Mouse (Mus musculus) brain, adult 10 weeks (tissue): ENCODE results near the gene Gm11562. TPM values are rescaled to one million over a fixed set of nuclear protein-coding genes. Genes with fewer than 3 reads are reported as not detected.

Source experiments
- polyA plus RNA-seq: library from polyadenylated mRNA; stranded (reverse); fragments of 350-450 nt; fragmentation: Illumina TruSeq; extraction: RNeasy Lipid Tissue Mini Kit (QIAGEN cat#74804); gene quantifications from one replicate; pipeline ENCODE4 v1.2.3, GENCODE M21; 2015; ENCODE audit warnings: low read depth, low replicate concordance

Gm11562 gene
- not detected for polyA plus RNA-seq

GRCm38 (mm10) chr11:99620335-99620734, at the start of gene Gm11562:
TSS of gene Gm11562 (minus strand) at chr11:99620435.

GRCm38 (mm10) chr11:99665860-99666259, 45.6 kb upstream of the Gm11562 start, which contains the start of gene Krtap4-6:
TSS of gene Krtap4-6 (minus strand) at chr11:99665960.

GRCm38 (mm10) chr11:99658467-99659010, 38.3 kb upstream of the Gm11562 start, which contains the start of gene Gm11563:
TSS of gene Gm11563 (minus strand) at chr11:99658960.

DNA sequence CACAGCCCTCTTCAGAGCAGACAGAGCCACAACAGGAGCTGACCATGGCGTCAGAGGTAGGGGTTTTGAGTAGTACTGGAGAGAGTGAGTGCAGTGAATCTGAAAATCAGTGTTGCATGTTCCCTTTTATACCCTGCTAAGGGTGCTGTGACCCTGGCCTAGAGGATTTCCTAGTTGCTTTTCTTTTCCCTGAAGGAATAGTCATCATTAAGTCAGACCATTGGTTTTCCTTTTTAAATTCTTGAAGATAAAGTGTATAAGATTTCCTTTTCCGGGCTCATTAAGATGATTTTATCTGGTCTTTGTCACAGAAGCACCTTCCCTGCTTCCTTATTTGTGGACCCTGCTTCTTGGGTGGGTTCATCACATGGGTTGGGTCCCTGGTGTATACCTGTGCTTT, 29.9 kb upstream of the Gm11562 start, which contains the start of gene Gm11555:
Gene Gm11555 (minus strand): TSS at position 101 of the 400 bp plus-strand sequence.

GRCm38 (mm10) chr11:99643635-99644139, 23.5 kb upstream of the Gm11562 start, which contains the start of gene Krtap4-7:
TSS of gene Krtap4-7 (minus strand) at chr11:99644089.

DNA sequence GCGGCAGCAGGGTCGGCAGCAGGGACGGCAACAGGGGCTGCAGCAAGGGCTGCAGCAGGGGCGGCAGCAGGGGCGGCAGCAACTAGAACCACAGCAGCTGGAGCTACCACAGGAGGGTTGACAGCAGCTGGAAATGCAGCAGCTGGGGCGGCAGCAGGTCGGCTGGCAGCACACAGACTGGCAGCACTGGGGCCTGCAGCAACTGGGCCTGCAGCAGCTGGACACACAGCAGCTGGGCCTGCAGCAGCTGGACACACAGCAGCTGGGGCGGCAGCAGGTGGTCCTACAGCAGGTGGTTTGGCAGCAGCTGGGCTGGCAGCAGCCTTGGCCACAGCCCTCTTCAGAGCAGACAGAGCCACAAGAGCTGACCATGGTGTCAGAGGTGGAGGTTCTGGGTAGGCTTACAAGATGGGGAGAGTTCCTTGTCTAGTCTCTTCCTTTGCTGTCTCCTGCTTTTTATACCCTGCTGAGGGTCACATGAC, 14.5 kb upstream of the Gm11562 start, which contains the start of gene Krtap4-2:
Gene Krtap4-2 (minus strand): TSS at position 432 of the 482 bp plus-strand sequence.

GRCm38 (mm10) chr11:99628138-99628537, 7.9 kb upstream of the Gm11562 start, which contains the start of gene Krtap4-1:
TSS of gene Krtap4-1 (minus strand) at chr11:99628238.

GRCm38 (mm10) chr11:99614796-99615363, 5.4 kb downstream of the Gm11562 start, which contains the start of gene Krtap2-4:
TSS of gene Krtap2-4 (minus strand) at chr11:99614846.

GRCm38 (mm10) chr11:99610089-99610488, 10.1 kb downstream of the Gm11562 start, which contains the start of gene Gm11937:
TSS of gene Gm11937 (minus strand) at chr11:99610189.

DNA sequence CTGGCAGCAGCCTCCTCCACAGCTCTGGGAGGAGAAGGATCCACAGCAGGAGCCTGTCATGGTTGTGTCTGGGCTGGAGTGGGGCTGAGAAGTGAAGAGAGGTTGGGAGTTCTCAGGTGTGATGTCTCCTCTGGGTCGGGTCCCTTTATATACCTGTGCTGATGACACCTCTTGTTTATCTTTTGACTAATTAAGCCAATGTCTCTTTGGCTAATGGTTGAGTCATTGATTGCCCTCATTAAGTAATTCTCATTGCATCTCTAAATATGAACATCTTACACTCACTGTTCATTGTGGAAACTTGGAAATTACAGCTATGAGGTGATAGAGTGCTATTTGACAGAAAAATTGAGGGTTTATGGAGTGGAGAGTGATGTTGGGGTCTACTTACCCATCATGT, 17.0 kb downstream of the Gm11562 start, which contains the start of gene Gm11938:
Gene Gm11938 (minus strand): TSS at position 101 of the 400 bp plus-strand sequence.

GRCm38 (mm10) chr11:99597742-99598141, 22.5 kb downstream of the Gm11562 start, which contains the start of gene Krtap9-3:
TSS of gene Krtap9-3 (minus strand) at chr11:99598105.

DNA sequence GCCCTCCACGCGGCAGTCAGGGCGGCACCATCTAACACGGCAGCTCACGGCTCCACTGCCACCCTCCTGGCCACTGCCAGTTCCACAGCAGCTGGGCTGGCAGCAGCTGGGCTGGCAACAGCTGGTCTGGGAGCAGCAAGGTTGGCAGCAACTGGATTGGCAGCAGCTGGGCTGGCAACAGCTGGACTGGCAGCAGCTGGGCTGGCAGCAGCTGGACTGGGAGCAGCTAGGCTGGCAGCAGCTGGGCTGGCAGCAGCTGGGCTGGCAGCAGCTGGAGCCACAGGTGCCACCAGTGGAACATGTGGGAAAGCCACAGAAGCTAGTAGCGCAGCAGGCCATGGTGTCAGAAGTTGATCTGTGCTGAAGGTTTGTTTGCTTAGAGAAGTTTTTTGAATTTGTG, 29.3 kb downstream of the Gm11562 start, which contains the start of gene Krtap1-3:
Gene Krtap1-3 (minus strand): TSS at position 359 of the 400 bp plus-strand sequence.

DNA sequence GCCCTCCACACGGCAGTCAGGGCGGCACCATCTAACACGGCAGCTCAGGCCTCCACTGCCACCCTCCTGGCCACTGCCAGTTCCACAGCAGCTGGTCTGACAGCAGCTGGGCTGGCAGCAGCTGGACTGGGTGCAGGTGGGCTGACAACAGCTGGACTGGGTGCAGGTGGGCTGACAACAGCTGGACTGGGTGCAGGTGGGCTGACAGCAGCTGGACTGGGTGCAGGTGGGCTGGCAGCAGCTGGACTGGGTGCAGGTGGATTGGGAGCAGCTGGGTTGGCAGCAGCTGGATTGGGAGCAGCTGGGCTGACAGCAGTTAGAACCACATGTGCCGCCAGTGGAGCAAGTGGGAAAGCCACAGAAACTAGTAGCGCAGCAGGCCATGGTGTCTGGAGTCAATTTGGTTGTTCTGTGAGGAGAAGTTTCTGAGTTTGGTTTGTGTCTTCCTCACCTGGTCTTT, 37.0 kb downstream of the Gm11562 start, which contains the start of gene Krtap1-4:
Gene Krtap1-4 (minus strand): TSS at position 410 of the 460 bp plus-strand sequence.

DNA sequence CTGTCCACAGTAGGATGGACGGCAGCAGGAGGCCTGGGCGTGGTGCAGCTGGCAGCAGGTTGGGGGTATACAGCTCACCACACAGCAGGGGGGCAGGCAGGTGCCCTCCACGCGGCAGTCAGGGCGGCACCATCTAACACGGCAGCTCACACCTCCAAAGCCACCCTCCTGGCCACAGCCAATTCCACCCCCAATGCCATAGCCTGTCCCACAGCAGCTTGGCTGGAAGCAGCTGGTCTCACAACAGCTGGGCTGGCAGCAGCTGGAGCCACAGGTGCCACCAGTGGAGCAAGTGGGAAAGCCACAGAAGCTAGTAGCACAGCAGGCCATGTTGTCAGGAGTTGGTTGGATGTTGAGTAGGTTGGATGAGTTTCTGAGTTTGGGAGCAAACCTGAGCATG, 39.6 kb downstream of the Gm11562 start, which contains the start of gene Krtap1-5:
Gene Krtap1-5 (minus strand): TSS at position 381 of the 400 bp plus-strand sequence.

Other genes with a start within 250 kb of the Gm11562 start
- not detected for gene Krt28, start 245.5 kb downstream of the Gm11562 start, polyA plus RNA-seq
- gene Krt10, start 231.1 kb downstream of the Gm11562 start, polyA plus RNA-seq: 18.1 TPM
- gene Krt12, start 198.2 kb downstream of the Gm11562 start, polyA plus RNA-seq: 13.0 TPM
- gene Krt20, start 182.3 kb downstream of the Gm11562 start, polyA plus RNA-seq: 0.22 TPM
- gene Krt23, start 127.3 kb downstream of the Gm11562 start, polyA plus RNA-seq: not detected
- not detected for gene Krt39, start 99.1 kb downstream of the Gm11562 start, polyA plus RNA-seq
- gene Krt40, start 77.3 kb downstream of the Gm11562 start, polyA plus RNA-seq: not detected
- gene Krtap3-3, start 69.6 kb downstream of the Gm11562 start, polyA plus RNA-seq: not detected
- gene Krtap3-2, start 63.6 kb downstream of the Gm11562 start, polyA plus RNA-seq: not detected
- gene Gm11939, start 61.0 kb downstream of the Gm11562 start, polyA plus RNA-seq: not detected
- gene Krtap3-1, start 53.8 kb downstream of the Gm11562 start, polyA plus RNA-seq: not detected
- not detected for gene Krtap1-5, start 39.4 kb downstream of the Gm11562 start, polyA plus RNA-seq
- gene Krtap1-4, start 36.8 kb downstream of the Gm11562 start, polyA plus RNA-seq: not detected
- not detected for gene Krtap1-3, start 29.1 kb downstream of the Gm11562 start, polyA plus RNA-seq
- gene Krtap9-3, start 22.3 kb downstream of the Gm11562 start, polyA plus RNA-seq: not detected
- not detected for gene Gm11938, start 17.1 kb downstream of the Gm11562 start, polyA plus RNA-seq
- not detected for gene Gm11937, start 10.2 kb downstream of the Gm11562 start, polyA plus RNA-seq
- not detected for gene Krtap2-4, start 5.6 kb downstream of the Gm11562 start, polyA plus RNA-seq
- gene Krtap4-1, start 7.8 kb upstream of the Gm11562 start, polyA plus RNA-seq: not detected
- not detected for gene Krtap4-2, start 14.6 kb upstream of the Gm11562 start, polyA plus RNA-seq
- not detected for gene Krtap4-7, start 23.7 kb upstream of the Gm11562 start, polyA plus RNA-seq
- not detected for gene Gm11555, start 29.8 kb upstream of the Gm11562 start, polyA plus RNA-seq
- not detected for gene Gm11563, start 38.5 kb upstream of the Gm11562 start, polyA plus RNA-seq
- gene Krtap4-6, start 45.5 kb upstream of the Gm11562 start, polyA plus RNA-seq: not detected
- gene Gm14190, start 70.3 kb upstream of the Gm11562 start, polyA plus RNA-seq: not detected
- gene Gm14180, start 113.9 kb upstream of the Gm11562 start, polyA plus RNA-seq: not detected
- not detected for gene Gm11595, start 152.5 kb upstream of the Gm11562 start, polyA plus RNA-seq
- gene Krtap4-8, start 160.3 kb upstream of the Gm11562 start, polyA plus RNA-seq: not detected
- gene Krtap4-9, start 164.8 kb upstream of the Gm11562 start, polyA plus RNA-seq: not detected
- not detected for gene Gm11596, start 173.0 kb upstream of the Gm11562 start, polyA plus RNA-seq
- gene Gm11569, start 178.5 kb upstream of the Gm11562 start, polyA plus RNA-seq: not detected
- gene Gm11554, start 184.0 kb upstream of the Gm11562 start, polyA plus RNA-seq: not detected
- gene Krtap4-13, start 189.5 kb upstream of the Gm11562 start, polyA plus RNA-seq: not detected
- gene Gm11564, start 195.2 kb upstream of the Gm11562 start, polyA plus RNA-seq: not detected
- not detected for gene 2300003K06Rik, start 217.6 kb upstream of the Gm11562 start, polyA plus RNA-seq
- gene Krtap4-16, start 231.2 kb upstream of the Gm11562 start, polyA plus RNA-seq: not detected
- not detected for gene Gm11568, start 237.5 kb upstream of the Gm11562 start, polyA plus RNA-seq
- gene Gm11559, start 244.0 kb upstream of the Gm11562 start, polyA plus RNA-seq: not detected